Mouse (Mus musculus): ENCODE measurements around the gene Plekhm2. TPM values are rescaled to one million over a fixed set of nuclear protein-coding genes. Genes with fewer than 3 reads are reported as not detected.

The Plekhm2 gene
- polyA plus RNA-seq (2015; fragmentation: Nextera tagmentation; extraction: Ambion mirVana): 7.6 TPM in 2 replicates

DNA sequence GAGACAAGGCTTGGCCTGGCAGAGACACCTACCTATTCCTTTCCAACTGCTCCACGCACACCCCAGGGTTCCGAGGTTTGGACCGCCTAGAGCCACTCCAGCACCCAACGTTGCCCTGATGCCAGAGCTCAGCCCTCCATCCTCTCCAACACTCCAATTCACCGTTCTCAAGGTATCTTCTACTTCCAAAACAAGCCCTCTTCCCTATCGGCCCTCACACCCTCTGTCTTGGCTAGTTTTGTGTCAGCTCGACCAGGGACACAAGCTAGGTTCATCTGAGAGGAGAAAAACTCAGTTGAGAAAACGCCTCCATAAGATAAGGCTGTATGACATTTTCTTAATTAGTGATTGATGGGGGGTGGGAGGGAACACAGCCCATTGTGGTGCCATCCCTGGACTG is at the start of gene Plekhm2:
Plekhm2 (minus strand) TSS at position 101 of the 400 bp plus-strand sequence.
- H3K4me2 ChIP-seq (replicated peaks): peak within 1 kb of the TSS; percentile 69
- H3K4me1 ChIP-seq: peaks cover 17% of the 10 kb centered on the region
- no peaks in the 10 kb centered on the region; the same call in 1 of the 2 replicates for H3K36me3 ChIP-seq
- peak within 1 kb of the TSS; percentile 94 for H3K9ac ChIP-seq (replicated peaks)
- peak within 1 kb of the TSS; percentile 74 for H3K27ac ChIP-seq (replicated peaks)
- peak within 1 kb of the TSS; percentile 93 for H3K4me3 ChIP-seq
- 73% methylated on average over 8 of the region's 8 CpGs for WGBS
- peak; percentile 47; the same call in 1 of the 2 replicates for ATAC-seq (replicated peaks)
- no peaks in the 10 kb centered on the region for H3K9me3 ChIP-seq
- no peaks in the 10 kb centered on the region for H3K27me3 ChIP-seq

DNA sequence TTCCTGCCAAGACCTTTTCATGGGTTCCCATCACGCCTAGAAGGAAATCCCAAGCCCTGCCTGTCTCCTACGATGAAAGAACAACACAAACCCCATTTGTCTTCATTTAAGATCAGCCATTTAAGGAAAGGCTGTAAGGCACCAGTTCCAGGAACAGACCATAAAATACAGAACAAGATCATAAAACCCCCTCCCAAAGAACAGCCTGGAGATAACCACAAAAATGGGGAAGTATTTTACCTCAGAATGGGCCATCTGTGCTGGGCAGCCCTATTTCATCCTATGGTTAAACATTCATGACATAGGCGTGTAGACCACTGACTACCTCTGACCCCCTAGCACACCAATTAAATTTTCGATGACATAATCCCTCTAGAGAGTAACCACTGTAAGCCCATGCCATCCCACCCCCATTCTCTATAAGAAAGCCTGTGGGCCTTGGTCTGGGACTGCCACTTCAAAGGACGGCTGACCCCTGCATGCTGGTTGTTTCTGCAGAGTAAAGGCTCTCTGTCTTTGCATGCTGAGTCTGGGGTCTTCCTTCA is 49.0 kb upstream of the Plekhm2 start:
- no peak for ATAC-seq (replicated peaks)
- no peak overlapping the region for H3K4me2 ChIP-seq (replicated peaks)
- no peak overlapping the region for H3K27ac ChIP-seq (replicated peaks)
- peaks cover 31% of the 10 kb centered on the region for H3K36me3 ChIP-seq
- WGBS: 87% methylated on average over 5 of the region's 5 CpGs
- H3K4me3 ChIP-seq: no peak overlapping the region
- no peaks in the 10 kb centered on the region for H3K27me3 ChIP-seq
- no peaks in the 10 kb centered on the region for H3K9me3 ChIP-seq
- H3K4me1 ChIP-seq: no peaks in the 10 kb centered on the region
- H3K9ac ChIP-seq (replicated peaks): no peak overlapping the region

DNA sequence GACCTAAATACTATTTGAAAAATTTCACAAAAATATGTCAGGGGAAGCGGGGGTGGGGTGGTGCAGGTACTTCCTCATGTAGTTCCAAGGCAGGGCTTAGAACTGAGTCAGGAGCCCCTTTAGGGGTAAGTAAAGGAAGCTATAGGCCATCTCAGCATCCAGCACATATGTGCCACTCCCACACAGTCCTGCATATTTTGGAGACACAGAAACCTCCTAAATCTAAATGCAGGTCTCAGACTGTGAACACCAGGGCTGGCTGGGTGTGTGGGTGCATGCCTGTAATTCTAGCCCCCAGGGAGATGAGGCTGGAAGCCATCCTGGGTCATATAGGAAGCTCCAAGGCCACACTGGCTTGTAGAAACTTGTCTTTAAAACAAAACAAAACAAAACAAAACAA is 46.6 kb upstream of the Plekhm2 start:
- H3K27me3 ChIP-seq: no peaks in the 10 kb centered on the region
- no peaks in the 10 kb centered on the region for H3K9me3 ChIP-seq
- ATAC-seq (replicated peaks): no peak
- no peak overlapping the region for H3K4me2 ChIP-seq (replicated peaks)
- H3K4me1 ChIP-seq: no peaks in the 10 kb centered on the region
- no peak overlapping the region for H3K9ac ChIP-seq (replicated peaks)
- no peak overlapping the region for H3K27ac ChIP-seq (replicated peaks)
- H3K4me3 ChIP-seq: no peak overlapping the region
- peaks cover 56% of the 10 kb centered on the region for H3K36me3 ChIP-seq
- 96% methylated on average over 1 of the region's 1 CpGs for WGBS

DNA sequence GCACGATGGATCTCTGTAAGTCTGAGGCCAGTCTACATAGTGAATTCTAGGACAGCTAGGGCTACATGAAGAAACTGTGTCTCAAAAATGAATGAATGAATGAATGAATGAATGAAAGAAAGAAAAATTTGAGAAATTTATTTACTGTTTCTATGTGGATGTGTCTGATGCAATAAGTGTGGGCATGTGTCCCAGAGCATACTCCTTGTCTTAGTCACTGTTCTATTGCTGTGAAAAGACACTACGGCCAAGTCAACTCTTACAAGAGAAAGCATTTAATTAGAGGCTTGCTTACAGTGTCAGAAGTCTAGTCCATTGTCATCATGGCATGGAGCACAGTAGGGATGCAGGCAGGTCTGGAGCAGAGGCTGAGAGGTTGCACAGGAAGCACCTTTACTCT is 44.3 kb upstream of the Plekhm2 start:
- no peaks in the 10 kb centered on the region for H3K27me3 ChIP-seq
- no peaks in the 10 kb centered on the region for H3K9me3 ChIP-seq
- peaks cover 65% of the 10 kb centered on the region for H3K36me3 ChIP-seq
- H3K9ac ChIP-seq (replicated peaks): no peak overlapping the region
- H3K4me2 ChIP-seq (replicated peaks): no peak overlapping the region
- H3K27ac ChIP-seq (replicated peaks): no peak overlapping the region
- H3K4me1 ChIP-seq: 0 out of 2 replicates have a peak, but pooled peaks cover 3% of the 10 kb centered on the region
- no peak overlapping the region for H3K4me3 ChIP-seq
- no peak for ATAC-seq (replicated peaks)
- WGBS: 99% methylated on average over 2 of the region's 2 CpGs

DNA sequence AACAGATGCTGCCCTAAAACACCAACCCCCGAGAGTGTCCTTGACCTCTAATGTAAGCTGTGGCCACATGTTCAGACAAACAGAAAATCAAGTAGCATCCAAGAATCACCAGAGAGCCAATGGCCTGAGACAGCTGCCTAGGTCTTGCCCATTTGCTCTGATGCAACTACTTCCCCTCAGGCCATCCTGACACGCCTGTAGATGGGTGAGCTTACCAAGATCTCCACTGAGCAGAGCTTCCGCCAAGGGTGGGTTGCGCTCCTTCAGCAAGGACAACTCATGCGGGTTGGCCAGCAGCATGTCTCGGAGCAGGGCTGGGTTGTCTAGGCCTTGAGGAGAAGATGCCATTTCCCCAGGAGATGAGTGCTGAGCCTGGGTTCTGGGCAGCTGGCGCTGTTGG is 43.3 kb upstream of the Plekhm2 start:
- no peak overlapping the region for H3K27ac ChIP-seq (replicated peaks)
- WGBS: 93% methylated on average over 7 of the region's 7 CpGs
- H3K36me3 ChIP-seq: peaks cover 71% of the 10 kb centered on the region
- H3K9me3 ChIP-seq: no peaks in the 10 kb centered on the region
- H3K4me1 ChIP-seq: 0 out of 2 replicates have a peak, but pooled peaks cover 3% of the 10 kb centered on the region
- H3K4me2 ChIP-seq (replicated peaks): no peak overlapping the region
- no peaks in the 10 kb centered on the region for H3K27me3 ChIP-seq
- no peak for ATAC-seq (replicated peaks)
- H3K4me3 ChIP-seq: no peak overlapping the region
- no peak overlapping the region for H3K9ac ChIP-seq (replicated peaks)

DNA sequence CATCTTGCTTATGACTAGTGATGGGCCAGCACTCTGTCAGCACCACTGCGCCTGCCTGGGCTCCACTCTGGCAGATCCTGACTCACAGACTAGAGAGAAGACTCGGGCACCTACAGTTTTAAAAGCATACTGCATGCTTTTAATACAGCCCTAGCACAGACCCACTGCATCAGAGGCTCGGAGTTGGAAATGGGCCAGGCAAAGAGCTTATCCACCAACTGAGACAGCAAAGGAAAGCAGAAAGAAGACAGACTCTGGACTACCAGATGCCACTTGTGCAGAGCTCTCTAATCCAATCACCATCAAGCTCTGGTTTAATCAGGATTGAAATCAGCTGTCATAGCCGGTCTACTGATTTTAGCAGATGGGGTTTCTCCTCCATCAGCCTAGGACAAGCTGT is 40.6 kb upstream of the Plekhm2 start:
- Histone ChIP-seq H3K27ac (replicated peaks) (peak overlapping the region; percentile 61), H3K9ac (replicated peaks) (no peak overlapping the region), H3K9me3 (no peaks in the 10 kb centered on the region), H3K36me3 (peaks cover 69% of the 10 kb centered on the region), H3K4me1 (0 out of 2 replicates have a peak, but pooled peaks cover 3% of the 10 kb centered on the region), H3K4me2 (replicated peaks) (no peak overlapping the region), H3K27me3 (no peaks in the 10 kb centered on the region), H3K4me3 (no peak overlapping the region)
- ATAC-seq (replicated peaks): peak; percentile 85
- 65% methylated on average over 4 of the region's 4 CpGs for WGBS

DNA sequence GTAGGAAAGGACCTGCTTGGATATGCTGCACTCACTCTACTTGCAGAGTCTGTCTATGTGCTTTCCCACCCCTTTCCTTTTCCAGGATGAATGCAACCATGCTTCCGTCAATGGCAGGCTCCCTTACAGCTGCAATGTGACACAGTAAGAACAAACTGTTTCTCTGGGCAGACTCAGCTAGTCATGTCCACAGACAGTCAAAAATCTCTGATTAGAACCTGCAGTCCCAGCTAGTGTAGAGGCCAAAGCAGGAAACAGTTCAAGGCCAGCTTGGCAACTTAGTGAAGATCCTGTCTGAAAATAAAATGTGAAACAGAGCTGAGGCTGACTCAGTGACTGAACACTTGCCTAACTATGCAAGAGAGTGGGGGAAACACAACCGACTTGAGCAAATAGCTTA is 39.9 kb upstream of the Plekhm2 start:
- Histone ChIP-seq H3K9me3 (no peaks in the 10 kb centered on the region), H3K4me2 (replicated peaks) (no peak overlapping the region), H3K27ac (replicated peaks) (peak overlapping the region; percentile 61), H3K9ac (replicated peaks) (no peak overlapping the region), H3K36me3 (peaks cover 67% of the 10 kb centered on the region), H3K4me3 (no peak overlapping the region), H3K4me1 (0 out of 2 replicates have a peak, but pooled peaks cover 3% of the 10 kb centered on the region), H3K27me3 (no peaks in the 10 kb centered on the region)
- ATAC-seq (replicated peaks): no peak
- WGBS: 87% methylated on average over 2 of the region's 2 CpGs

DNA sequence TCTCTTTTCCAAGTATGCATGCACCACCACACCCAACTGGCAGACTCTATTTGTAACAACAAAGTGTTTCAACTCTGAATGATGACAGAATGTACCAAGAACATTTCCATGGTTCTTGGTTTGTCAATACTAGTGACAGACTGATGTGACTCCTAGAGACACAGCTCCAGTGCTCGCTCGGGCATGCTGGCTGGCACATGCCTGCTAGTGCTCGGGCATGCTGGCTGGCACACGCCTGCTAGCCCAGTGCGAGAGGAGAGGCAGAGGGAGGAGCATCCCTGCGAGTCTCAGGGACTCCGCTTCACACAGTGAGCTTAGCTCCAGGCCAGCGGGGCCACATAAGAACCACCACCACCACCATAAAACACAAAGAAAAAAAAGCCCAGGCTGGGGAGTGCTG is 30.0 kb upstream of the Plekhm2 start:
- Histone ChIP-seq H3K36me3 (peaks cover 55% of the 10 kb centered on the region), H3K27me3 (no peaks in the 10 kb centered on the region), H3K27ac (replicated peaks) (no peak overlapping the region), H3K9me3 (no peaks in the 10 kb centered on the region), H3K4me2 (replicated peaks) (no peak overlapping the region), H3K4me3 (no peak overlapping the region), H3K9ac (replicated peaks) (no peak overlapping the region), H3K4me1 (no peaks in the 10 kb centered on the region)
- 86% methylated on average over 8 of the region's 8 CpGs for WGBS
- no peak for ATAC-seq (replicated peaks)

DNA sequence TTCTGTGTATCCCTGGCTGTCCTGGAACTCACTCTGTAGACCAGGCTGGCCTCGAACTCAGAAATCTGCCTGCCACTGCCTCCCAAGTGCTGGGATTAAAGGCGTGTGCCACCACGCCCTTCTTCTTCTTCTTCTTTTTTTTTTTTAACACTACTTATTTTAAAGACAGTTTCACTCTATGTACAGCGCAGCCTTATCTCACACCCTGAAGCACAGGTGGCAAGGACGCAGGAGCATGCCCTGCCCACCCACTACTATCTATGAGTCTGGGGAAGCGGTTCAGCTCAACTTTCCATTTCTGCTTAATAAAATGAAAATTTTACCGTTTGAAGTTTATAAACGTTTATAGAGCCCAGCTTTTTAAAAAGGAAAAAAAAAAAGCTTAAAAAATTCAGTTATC is 23.8 kb upstream of the Plekhm2 start:
- Histone ChIP-seq H3K9me3 (no peaks in the 10 kb centered on the region), H3K4me1 (no peaks in the 10 kb centered on the region), H3K4me3 (no peak overlapping the region), H3K27ac (replicated peaks) (no peak overlapping the region), H3K9ac (replicated peaks) (no peak overlapping the region), H3K4me2 (replicated peaks) (no peak overlapping the region), H3K27me3 (no peaks in the 10 kb centered on the region), H3K36me3 (peaks cover 58% of the 10 kb centered on the region)
- ATAC-seq (replicated peaks): no peak
- WGBS: 94% methylated on average over 8 of the region's 8 CpGs

DNA sequence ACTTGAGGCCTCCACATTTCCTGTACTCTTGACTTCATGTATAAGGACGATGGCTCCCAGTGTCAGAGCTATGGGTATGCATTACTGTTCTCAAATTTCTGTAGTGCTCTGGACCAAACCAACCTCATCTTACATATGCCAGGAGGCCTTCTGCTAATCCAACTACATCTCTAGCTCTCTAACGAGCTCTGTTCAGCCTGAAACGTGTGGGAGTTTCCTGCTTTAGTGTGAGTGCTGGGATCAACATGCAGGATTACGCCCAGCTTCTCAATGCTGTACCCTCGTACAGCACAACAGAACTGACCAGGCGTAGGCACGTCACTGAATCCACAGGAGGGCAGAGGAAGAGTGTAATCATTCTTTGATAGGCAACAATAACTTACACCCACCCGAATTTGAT is 21.8 kb upstream of the Plekhm2 start:
- Histone ChIP-seq H3K36me3 (peaks cover 56% of the 10 kb centered on the region), H3K4me3 (no peak overlapping the region), H3K9ac (replicated peaks) (no peak overlapping the region), H3K9me3 (no peaks in the 10 kb centered on the region), H3K27ac (replicated peaks) (no peak overlapping the region), H3K27me3 (no peaks in the 10 kb centered on the region), H3K4me1 (no peaks in the 10 kb centered on the region), H3K4me2 (replicated peaks) (no peak overlapping the region)
- 66% methylated on average over 8 of the region's 8 CpGs for WGBS
- ATAC-seq (replicated peaks): no peak

DNA sequence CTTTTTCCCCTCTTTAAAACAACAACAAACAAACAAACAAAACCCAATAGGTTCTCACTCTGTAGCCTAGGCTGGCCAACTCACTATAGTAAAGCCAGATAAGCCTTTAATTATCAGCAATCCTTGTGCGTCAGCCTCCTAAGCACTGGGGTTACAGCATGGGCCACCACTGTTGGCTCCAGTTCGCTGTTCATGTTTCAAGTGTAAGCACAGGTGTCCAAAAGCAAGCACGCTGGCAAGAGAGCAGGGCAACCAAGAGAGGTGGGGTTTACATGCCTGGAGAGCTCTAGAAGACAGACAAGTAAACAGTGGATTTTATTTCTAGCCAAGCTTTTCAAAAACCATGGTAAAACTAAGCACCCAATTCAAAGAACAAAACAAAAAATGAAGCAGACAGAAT is 21.4 kb upstream of the Plekhm2 start:
- WGBS: 87% methylated on average over 3 of the region's 3 CpGs
- Histone ChIP-seq H3K9ac (replicated peaks) (no peak overlapping the region), H3K4me2 (replicated peaks) (no peak overlapping the region), H3K4me3 (no peak overlapping the region), H3K27me3 (no peaks in the 10 kb centered on the region), H3K27ac (replicated peaks) (no peak overlapping the region), H3K9me3 (no peaks in the 10 kb centered on the region), H3K36me3 (peaks cover 52% of the 10 kb centered on the region), H3K4me1 (no peaks in the 10 kb centered on the region)
- ATAC-seq (replicated peaks): no peak

DNA sequence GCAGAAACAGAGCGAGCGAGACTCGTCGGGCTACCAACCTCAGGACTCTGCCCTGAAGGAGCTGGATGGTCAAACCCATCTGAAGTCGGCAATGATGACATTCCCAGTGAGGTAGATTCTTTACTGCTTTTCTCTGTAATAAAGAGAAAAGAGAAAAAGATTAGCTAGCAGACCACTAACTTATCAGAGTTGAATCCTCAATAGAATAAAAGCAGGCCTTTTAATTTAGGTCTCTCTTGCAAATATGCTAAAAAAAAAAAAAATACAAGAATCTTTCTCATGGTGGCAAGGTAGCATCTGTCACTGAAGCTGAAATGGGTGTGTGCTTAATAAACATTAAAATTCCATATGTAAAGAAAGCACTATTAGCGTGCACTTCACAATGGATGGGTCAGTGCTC is 20.8 kb upstream of the Plekhm2 start, which contains the start of gene Rsc1a1:
Rsc1a1 (minus strand) TSS at position 101 of the 400 bp plus-strand sequence.
- H3K4me2 ChIP-seq (replicated peaks): no peak within 1 kb of the TSS
- WGBS: 90% methylated on average over 6 of the region's 6 CpGs

DNA sequence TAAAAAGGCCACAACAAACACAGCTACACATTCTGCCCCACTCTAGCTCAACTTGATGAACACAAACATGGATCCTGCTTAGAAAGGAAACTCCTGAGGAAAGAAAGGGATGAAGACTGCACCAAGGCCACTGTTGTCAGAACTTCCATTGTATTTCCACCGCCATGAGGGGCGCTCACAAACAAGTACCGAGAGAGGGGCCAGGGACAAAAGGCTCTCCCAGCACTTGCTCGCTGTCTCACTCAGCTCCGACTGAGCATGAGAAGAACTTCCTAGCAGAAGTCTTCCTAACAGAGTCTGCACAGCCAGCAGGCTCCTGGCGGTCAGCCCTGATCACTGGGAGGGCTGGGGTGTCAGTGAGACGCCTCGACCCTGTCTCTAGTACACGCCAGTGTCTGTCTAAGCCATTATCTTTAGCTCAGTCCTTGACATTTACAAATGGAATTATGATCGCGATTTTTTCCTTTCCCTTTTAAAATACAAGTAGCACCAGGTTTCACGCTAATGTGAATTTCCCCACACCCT is 18.1 kb upstream of the Plekhm2 start:
- H3K27me3 ChIP-seq: no peaks in the 10 kb centered on the region
- H3K27ac ChIP-seq (replicated peaks): no peak overlapping the region
- H3K4me3 ChIP-seq: no peak overlapping the region
- H3K4me1 ChIP-seq: no peaks in the 10 kb centered on the region
- no peak for ATAC-seq (replicated peaks)
- 59% methylated on average over 12 of the region's 12 CpGs for WGBS
- no peak overlapping the region for H3K4me2 ChIP-seq (replicated peaks)
- peaks cover 43% of the 10 kb centered on the region for H3K36me3 ChIP-seq
- H3K9me3 ChIP-seq: no peaks in the 10 kb centered on the region
- no peak overlapping the region for H3K9ac ChIP-seq (replicated peaks)

More for the DNA sequence above, 20.8 kb upstream of the Plekhm2 start, which contains the start of gene Rsc1a1:
- H3K9me3 ChIP-seq: no peaks in the 10 kb centered on the region
- no peak within 1 kb of the TSS for H3K9ac ChIP-seq (replicated peaks)
- no peak within 1 kb of the TSS for H3K27ac ChIP-seq (replicated peaks)
- H3K36me3 ChIP-seq: peaks cover 51% of the 10 kb centered on the region
- no peak within 1 kb of the TSS for H3K4me3 ChIP-seq
- no peaks in the 10 kb centered on the region for H3K27me3 ChIP-seq
- H3K4me1 ChIP-seq: no peaks in the 10 kb centered on the region
- ATAC-seq (replicated peaks): no peak
